Mouse (Mus musculus) C2C12 (cell line): Measurements from ENCODE around the gene Espn.

Experiments used
- CEBPB ChIP-seq: IDR thresholded peaks from one replicate; pipeline ENCODE4 v1.6.1; 2011; ENCODE audit warnings: low read depth, mild to moderate bottlenecking, control low read depth, moderate library complexity
- CTCF ChIP-seq: IDR thresholded peaks from one replicate; pipeline ENCODE4 v1.5.1; 2011; ENCODE audit not compliant: control insufficient read depth, insufficient read depth, insufficient read length
- FOSL1 ChIP-seq: IDR thresholded peaks from one replicate; pipeline ENCODE4 v1.8.0; 2011; ENCODE audit warnings: mild to moderate bottlenecking, low read length; ENCODE audit not compliant: poor library complexity, insufficient read depth, severe bottlenecking
- MAX ChIP-seq: IDR thresholded peaks from one replicate; pipeline ENCODE4 v1.6.1; 2011; ENCODE audit warnings: mild to moderate bottlenecking, control low read depth
- USF1 ChIP-seq: IDR thresholded peaks from one replicate; pipeline ENCODE4 v1.6.1; 2011; ENCODE audit warnings: low read depth, mild to moderate bottlenecking, control low read depth, moderate library complexity

DNA sequence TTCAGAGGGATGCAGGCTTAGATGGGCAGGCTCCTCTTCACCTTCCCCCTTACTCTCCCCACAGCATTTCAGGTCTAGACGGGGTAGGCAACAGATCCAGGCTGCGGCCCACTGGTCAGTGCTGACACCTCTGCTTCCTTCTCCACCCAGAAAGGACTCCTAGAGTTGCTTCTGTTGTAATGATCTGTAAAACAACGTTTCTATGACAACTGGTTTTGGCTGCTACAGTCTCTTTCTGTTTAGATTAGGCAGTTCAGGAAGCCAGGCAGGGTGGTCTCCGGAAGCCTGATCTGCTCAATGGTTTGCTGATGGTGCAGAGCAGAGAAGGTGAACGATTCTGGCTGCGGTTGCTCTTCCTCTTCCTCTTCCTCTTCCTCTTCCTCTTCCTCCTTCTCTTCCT lies 49.3 kb upstream of the Espn start:
- TF ChIP-seq CTCF, result no peak
- no peak for TF ChIP-seq MAX
- TF ChIP-seq CEBPB, result no peak
- TF ChIP-seq FOSL1, result no peak
- no peak for TF ChIP-seq USF1
